8 mouse cellular contexts compared by ENCODE assay signal in the genomic region with DNA sequence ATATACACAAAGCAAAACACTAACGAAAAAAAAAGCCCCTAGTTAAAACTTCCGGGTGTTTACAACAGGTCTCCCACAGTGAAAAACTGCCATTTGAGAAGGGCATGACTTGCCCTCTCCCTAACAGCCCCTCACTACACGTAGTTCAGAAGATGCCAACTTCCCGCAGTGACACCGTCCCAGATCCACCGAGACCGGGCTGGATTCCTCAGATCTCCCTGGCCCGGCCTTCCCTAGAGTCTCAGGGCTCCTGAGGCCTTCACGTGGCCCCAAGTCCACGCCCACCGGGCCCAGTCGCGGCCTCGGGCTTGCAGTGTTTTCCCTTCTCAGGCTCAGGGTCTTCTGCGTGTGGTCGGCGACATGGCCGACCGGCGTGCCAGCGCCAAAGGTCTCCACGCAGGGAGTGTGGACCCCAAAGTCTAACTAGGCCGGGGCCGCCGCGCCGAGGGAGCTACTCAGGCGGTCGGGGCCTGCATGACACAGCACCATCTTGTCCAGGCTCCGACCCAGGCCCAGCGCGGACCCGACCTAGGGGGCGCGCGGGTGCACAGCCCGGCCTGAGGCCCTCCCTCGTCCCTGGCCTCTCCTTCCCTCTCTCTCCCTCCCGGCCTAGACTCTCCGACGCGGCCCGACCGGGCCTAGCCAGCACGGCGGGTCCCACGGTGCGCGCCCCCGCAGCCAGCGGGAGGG. TPM values are rescaled to one million over a fixed set of nuclear protein-coding genes. Genes with fewer than 3 reads are reported as not detected.
DNase-seq lines count a peak whose midpoint lies in the region; ATAC-seq and TF ChIP-seq lines count a peak whose summit lies in the region.

No protein-coding gene starts in this region.

- peak overlapping the region; percentile 95 for H3K9ac ChIP-seq in forebrain, embryonic 14.5 days (ENCODE audit: low read length)
- H3K9ac ChIP-seq in neural tube, embryonic 15.5 days (replicated peaks): peak overlapping the region; percentile 97

- H3K4me1 ChIP-seq in forebrain, embryonic 14.5 days (ENCODE audit: control insufficient read depth, insufficient read depth, low read length): peaks cover 16% of the 10 kb centered on the region
- peaks cover 15% of the 10 kb centered on the region for H3K4me1 ChIP-seq in lung, adult 2 months (ENCODE audit: control insufficient read depth, insufficient read depth, low read length)
- H3K4me1 ChIP-seq in neural tube, embryonic 15.5 days: peaks cover 28% of the 10 kb centered on the region

- peak overlapping the region; percentile 99 for H3K27ac ChIP-seq in forebrain, embryonic 14.5 days (ENCODE audit: low read depth, low read length)
- H3K27ac ChIP-seq in neural tube, embryonic 15.5 days (replicated peaks): peak overlapping the region; percentile 98

- TF ChIP-seq CTCF in lung, adult 2 months (IDR thresholded peaks at IDR 0.05; ENCODE audit: insufficient read depth, low read length): no peak

- under 1% methylated on average over 49 of the region's 51 CpGs for WGBS in forebrain, embryonic 14.5 days
- WGBS in lung, adult 2 months: under 1% methylated on average over 51 of the region's 51 CpGs
- under 1% methylated on average over 50 of the region's 51 CpGs for WGBS in neural tube, embryonic 15.5 days

- H3K9me3 ChIP-seq in forebrain, embryonic 14.5 days (replicated peaks; ENCODE audit: control insufficient read depth, low read length): no peaks in the 10 kb centered on the region
- no peaks in the 10 kb centered on the region for H3K9me3 ChIP-seq in neural tube, embryonic 15.5 days (replicated peaks)

- peak; percentile 52; the same call in 1 of the 2 replicates for TF ChIP-seq POLR2A in lung, adult 2 months (IDR thresholded peaks at IDR 0.05; ENCODE audit: borderline replicate concordance, extremely low read depth, low read depth, low read length)

- intact Hi-C loops in heart, postnatal 14 days (cut with DNase I): no loop called here

- DNase-seq in ES-CJ7 (ENCODE audit: low read depth, low spot score): peak; percentile 72
- DNase-seq in forebrain, embryonic 14.5 days (ENCODE audit: low spot score): peak; percentile 69
- DNase-seq in heart, postnatal 14 days: peak; percentile 77 to 79
- peak; percentile 30 to 64 for DNase-seq in layer of hippocampus, adult 18-20 months (ENCODE audit: low spot score in 2 of 2)
- DNase-seq in lung, adult 2 months: peak; percentile 74
- DNase-seq in testis, postnatal 10 days (ENCODE audit: low spot score): peak; percentile 86

- H3K4me3 ChIP-seq in forebrain, embryonic 14.5 days (ENCODE audit: low read depth, low read length): peak overlapping the region; percentile 96
- peak overlapping the region; percentile 100 for H3K4me3 ChIP-seq in lung, adult 2 months (replicated peaks; ENCODE audit: extremely low read depth, low read depth, low read length)
- H3K4me3 ChIP-seq in neural tube, embryonic 15.5 days (replicated peaks): peak overlapping the region; percentile 97

- ATAC-seq in cerebellum, adult (ENCODE audit: insufficient number of reproducible peaks, low FRiP score, low TSS enrichment): peak; percentile 74
- peak; percentile 70 for ATAC-seq in forebrain, embryonic 14.5 days
- peak; percentile 84 for ATAC-seq in neural tube, embryonic 15.5 days (ENCODE audit: low FRiP score)

- H3K27me3 ChIP-seq in forebrain, embryonic 14.5 days (replicated peaks; ENCODE audit: control insufficient read depth, insufficient read depth, low read length): no peaks in the 10 kb centered on the region
- H3K27me3 ChIP-seq in neural tube, embryonic 15.5 days (replicated peaks): no peaks in the 10 kb centered on the region

- peak overlapping the region; percentile 94 for H3K4me2 ChIP-seq in forebrain, embryonic 14.5 days (ENCODE audit: low read length)
- peak overlapping the region; percentile 79 for H3K4me2 ChIP-seq in neural tube, embryonic 15.5 days

- peaks cover 24% of the 10 kb centered on the region for H3K36me3 ChIP-seq in forebrain, embryonic 14.5 days (ENCODE audit: control insufficient read depth, insufficient read depth, low read length)
- H3K36me3 ChIP-seq in neural tube, embryonic 15.5 days: peaks cover 13% of the 10 kb centered on the region

RNA-seq across cellular contexts. Expression of a gene that starts 0.7 kb away (rescaled TPM):
- polyA plus RNA-seq in forebrain, embryonic 14.5 days (2014; fragmentation: Nextera tagmentation; extraction: Ambion mirVana): 446 and 480 TPM in 2 replicates
- total RNA-seq in heart, postnatal 14 days (2021): 100 to 1,000 TPM; 285 to 286 TPM
- total RNA-seq in layer of hippocampus, adult 18-20 months (2021): 100 to 1,000 TPM; 177 to 190 TPM
- 118 and 146 TPM in 2 replicates for polyA plus RNA-seq in lung, adult 2 months (2012; rRNA removed)
- polyA plus RNA-seq in neural tube, embryonic 15.5 days (2015; fragmentation: Nextera tagmentation; extraction: Ambion mirVana): 477 and 496 TPM in 2 replicates

RNA-seq across cellular contexts. Expression of a gene that starts 10.7 kb away (rescaled TPM):
- polyA plus RNA-seq in forebrain, embryonic 14.5 days (2014; fragmentation: Nextera tagmentation; extraction: Ambion mirVana): 17.3 and 26.1 TPM in 2 replicates
- total RNA-seq in heart, postnatal 14 days (2021): 1 to 10 TPM; 4.7 to 4.8 TPM
- total RNA-seq in layer of hippocampus, adult 18-20 months (2021): 10 to 100 TPM in 1 of 2 experiments, 1 to 10 TPM in 1; 9.8 to 13.8 TPM
- polyA plus RNA-seq in lung, adult 2 months (2012; rRNA removed): 9.1 and 12.8 TPM in 2 replicates
- 21.0 and 22.8 TPM in 2 replicates for polyA plus RNA-seq in neural tube, embryonic 15.5 days (2015; fragmentation: Nextera tagmentation; extraction: Ambion mirVana)

RNA-seq across cellular contexts. Expression of a gene that starts 26.0 kb away (rescaled TPM):
- polyA plus RNA-seq in forebrain, embryonic 14.5 days (2014; fragmentation: Nextera tagmentation; extraction: Ambion mirVana): 18.1 and 18.2 TPM in 2 replicates
- total RNA-seq in heart, postnatal 14 days (2021): 10 to 100 TPM; 22.1 to 24.5 TPM
- 10 to 100 TPM; 26.1 to 26.4 TPM for total RNA-seq in layer of hippocampus, adult 18-20 months (2021)
- 15.9 and 23.3 TPM in 2 replicates for polyA plus RNA-seq in lung, adult 2 months (2012; rRNA removed)
- polyA plus RNA-seq in neural tube, embryonic 15.5 days (2015; fragmentation: Nextera tagmentation; extraction: Ambion mirVana): 27.8 and 30.8 TPM in 2 replicates

RNA-seq across cellular contexts. Expression of a gene that starts 30.2 kb away (rescaled TPM):
- polyA plus RNA-seq in forebrain, embryonic 14.5 days (2014; fragmentation: Nextera tagmentation; extraction: Ambion mirVana): 0.47 and 0.53 TPM in 2 replicates
- not detected for total RNA-seq in heart, postnatal 14 days (2021)
- total RNA-seq in layer of hippocampus, adult 18-20 months (2021): not detected
- polyA plus RNA-seq in lung, adult 2 months (2012; rRNA removed): not detected in 2 replicates
- 0.31 and 0.50 TPM in 2 replicates for polyA plus RNA-seq in neural tube, embryonic 15.5 days (2015; fragmentation: Nextera tagmentation; extraction: Ambion mirVana)

RNA-seq across cellular contexts. Expression of a gene that starts 31.9 kb away (rescaled TPM):
- 302 and 334 TPM in 2 replicates for polyA plus RNA-seq in forebrain, embryonic 14.5 days (2014; fragmentation: Nextera tagmentation; extraction: Ambion mirVana)
- 10 to 100 TPM; 97.8 to 99.2 TPM for total RNA-seq in heart, postnatal 14 days (2021)
- 100 to 1,000 TPM; 106 to 107 TPM for total RNA-seq in layer of hippocampus, adult 18-20 months (2021)
- polyA plus RNA-seq in lung, adult 2 months (2012; rRNA removed): 44.9 and 56.6 TPM in 2 replicates
- 231 and 240 TPM in 2 replicates for polyA plus RNA-seq in neural tube, embryonic 15.5 days (2015; fragmentation: Nextera tagmentation; extraction: Ambion mirVana)

Comparison
In these comparisons a context has a peak if more than half of its experiments do, and no peak if none do; other contexts are left out.
1. Peak in every context shown above with its lines: DNase-seq, ATAC-seq, H3K4me3 ChIP-seq and H3K27ac ChIP-seq.